Mouse (Mus musculus): ENCODE data around the gene Ctbp2.

The Ctbp2 gene

DNA sequence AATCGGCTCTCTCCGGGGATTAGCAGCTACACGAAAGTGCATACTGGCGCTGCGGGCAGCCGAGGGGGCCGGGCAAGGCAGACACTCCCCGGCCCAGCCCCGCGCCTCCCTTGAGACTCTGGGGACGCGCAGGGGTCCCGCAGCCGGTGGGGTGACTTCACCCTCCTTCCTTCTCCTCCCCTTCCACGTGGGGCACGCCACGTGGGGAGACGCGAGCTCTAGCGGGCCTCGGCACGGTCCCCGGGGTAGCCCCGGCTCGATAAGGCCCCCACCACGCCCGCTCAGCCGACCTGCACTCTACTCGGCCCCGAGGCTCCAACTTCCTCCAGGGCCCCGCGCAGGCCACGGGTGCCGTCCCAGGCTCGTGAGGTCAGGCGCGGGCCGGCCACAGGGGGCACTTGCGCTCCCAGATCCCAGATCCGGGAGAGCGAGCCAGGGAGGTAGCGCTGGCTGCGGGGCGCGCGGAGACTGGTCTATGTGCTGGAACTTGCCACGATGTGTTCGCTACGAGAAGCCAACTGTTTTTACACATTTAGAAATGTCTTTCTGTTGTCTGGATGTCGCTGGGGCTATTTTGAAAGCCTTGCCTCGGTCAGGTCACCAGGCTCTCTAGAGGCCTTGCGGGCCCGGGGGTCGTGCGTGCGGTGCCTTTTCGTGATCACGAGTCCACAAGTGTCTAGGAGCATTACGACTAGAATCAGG, at the start of gene Ctbp2:
Gene Ctbp2, minus strand, starts transcription at position 356 of the 702 bp plus-strand sequence.
- DNase-seq (ENCODE audit: low read depth, low spot score): peak; percentile 97

DNA sequence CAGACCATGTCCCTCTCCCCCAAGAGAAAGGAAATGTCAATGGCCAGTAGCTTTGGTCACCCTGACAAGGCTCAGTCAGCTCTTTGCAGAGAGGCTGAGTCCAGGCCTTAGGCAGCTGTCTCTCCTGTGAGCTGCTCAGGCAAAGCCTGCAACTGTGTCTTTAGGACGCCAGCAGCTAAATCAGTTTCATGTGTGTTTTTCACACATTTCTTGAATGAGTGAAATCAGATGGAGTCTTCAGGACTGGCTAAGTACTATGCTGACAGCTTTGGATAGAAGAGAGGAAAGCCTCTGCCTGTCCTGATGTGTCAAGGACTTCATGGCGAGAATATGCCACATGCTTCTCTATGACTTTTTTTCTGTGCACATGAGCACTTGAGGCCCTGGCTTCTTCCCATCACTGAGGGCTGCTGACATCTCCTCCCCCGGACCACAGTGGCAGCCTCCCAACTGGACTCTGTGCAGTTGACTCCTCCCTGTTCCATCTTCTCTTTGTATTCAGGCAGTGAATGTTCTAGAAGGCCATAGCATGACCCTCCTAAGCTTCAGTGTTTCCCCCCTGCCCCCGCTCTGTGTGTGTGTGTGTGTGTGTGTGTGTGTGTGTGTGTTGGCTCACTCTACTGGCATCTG, 47.4 kb upstream of the Ctbp2 start:
- no peak for DNase-seq (ENCODE audit: low read depth, low spot score)

DNA sequence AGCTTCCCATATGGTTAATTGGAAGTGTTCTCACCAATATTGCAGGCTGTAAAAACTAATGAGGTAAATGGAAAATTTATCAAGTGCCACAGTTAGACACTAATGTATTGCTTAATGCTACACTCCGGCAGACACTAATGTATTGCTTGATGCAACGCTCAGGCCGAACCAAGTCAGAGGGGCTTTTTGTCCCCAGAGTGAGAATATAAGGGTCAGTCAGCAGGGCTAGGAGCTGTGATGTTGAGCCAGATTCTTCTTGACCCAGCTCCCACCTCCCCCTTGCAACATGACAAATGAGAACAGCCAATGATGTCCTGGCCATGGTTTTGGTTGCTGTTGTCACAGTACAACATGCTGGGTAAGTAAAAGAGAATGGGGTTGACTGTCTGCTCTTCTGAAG, 44.8 kb upstream of the Ctbp2 start:
- no peak for DNase-seq (ENCODE audit: low read depth, low spot score)

- no peak for DNase-seq (ENCODE audit: low read depth, low spot score)
Observed at GRCm38 (mm10) chr7:133167903-133168302, 43.7 kb upstream of the Ctbp2 start.

DNA sequence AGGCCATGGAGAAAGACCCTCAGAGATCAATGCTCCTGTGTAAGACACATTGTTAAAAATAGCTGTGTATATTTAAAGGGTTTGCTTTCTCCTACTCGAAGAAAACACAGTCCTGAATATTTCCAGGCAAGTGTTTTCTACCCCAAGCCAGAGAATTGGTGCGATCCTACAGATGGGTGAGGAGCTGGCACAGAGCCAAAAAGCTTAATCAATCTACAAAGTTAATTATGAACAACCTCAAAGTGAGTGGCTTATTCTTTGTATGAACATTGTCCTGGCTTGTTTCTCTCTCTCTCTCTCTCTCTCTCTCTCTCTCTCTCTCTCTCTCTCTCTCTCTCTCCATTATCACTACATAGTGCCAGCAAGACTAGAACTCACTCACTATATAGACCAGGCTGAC, 40.6 kb upstream of the Ctbp2 start:
- no peak for DNase-seq (ENCODE audit: low read depth, low spot score)

DNA sequence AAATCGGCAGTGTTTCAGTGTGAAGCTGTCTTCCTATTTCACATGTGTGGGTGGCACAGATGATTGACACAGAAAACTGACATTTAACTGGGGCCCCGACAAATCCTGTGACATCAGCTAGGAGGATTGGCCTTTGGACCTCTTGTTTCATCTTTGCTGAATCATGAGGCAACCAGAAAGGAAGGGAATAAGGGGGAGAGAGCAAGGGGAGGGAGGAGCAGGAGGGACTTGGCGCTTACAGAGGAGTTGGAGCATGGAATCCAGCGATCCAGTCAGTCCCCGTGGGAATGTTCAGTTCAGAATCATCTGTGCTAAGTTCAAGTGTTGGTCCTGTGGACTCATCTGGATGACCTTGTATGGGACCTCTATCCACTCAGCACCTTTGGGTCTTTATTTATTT, 38.9 kb upstream of the Ctbp2 start:
- DNase-seq (ENCODE audit: low read depth, low spot score): no peak

GRCm38 (mm10) chr7:133162131-133162530, 38.0 kb upstream of the Ctbp2 start:
- no peak for DNase-seq (ENCODE audit: low read depth, low spot score)

DNA sequence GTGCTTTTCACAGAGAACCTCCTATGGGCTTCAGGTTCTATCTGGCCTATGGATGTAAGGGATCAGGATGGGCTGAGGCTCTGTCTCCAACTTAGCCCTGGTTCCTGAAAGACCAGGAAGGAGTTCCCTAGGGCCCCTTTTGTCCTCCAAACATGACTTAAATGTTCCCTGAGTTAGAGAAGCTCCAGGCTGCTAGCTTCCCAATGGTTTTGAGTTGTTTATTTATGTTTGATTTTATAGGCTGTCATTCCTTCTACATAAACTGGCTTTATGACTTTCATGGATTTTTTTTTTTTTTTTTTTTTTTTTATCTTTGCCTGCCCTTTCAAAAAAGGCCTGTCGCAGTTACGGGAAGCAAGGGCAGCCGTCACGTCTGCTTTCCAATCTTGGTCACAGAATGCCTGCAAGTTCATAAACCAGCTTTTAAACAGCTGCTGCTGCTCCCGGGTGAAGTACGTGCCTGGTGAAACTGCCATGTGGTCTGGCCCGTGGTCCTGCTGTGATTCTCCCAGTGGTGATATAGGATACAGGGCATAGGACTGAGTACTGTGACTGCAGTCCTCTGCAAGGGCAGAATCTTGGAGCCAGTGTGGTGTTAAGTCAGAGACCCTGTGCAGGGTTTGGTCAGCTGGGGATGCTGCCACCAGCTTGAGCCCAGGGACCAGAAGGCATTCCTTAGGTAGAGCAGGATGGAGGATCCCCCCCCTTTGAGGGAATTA, 37.4 kb upstream of the Ctbp2 start:
- no peak for DNase-seq (ENCODE audit: low read depth, low spot score)

DNA sequence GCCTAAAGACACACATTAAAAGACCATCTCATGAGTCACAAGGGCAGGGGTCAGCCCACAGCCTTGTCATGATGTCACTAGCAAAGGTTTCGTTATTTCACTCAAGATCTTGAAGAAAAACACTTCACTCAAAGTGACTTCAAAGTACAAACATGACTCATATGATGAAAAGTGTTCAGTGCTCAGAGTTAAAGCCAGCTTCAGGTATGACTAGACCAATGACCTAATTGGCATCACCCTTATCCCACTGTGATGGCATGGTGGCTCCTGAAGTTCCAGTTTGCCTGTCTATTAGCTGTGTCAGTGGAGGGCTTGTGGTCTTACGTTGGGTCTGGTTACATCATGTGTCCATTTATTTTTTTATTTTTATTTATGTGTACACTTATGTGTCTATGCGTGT, 35.4 kb upstream of the Ctbp2 start:
- DNase-seq (ENCODE audit: low read depth, low spot score): no peak

DNA sequence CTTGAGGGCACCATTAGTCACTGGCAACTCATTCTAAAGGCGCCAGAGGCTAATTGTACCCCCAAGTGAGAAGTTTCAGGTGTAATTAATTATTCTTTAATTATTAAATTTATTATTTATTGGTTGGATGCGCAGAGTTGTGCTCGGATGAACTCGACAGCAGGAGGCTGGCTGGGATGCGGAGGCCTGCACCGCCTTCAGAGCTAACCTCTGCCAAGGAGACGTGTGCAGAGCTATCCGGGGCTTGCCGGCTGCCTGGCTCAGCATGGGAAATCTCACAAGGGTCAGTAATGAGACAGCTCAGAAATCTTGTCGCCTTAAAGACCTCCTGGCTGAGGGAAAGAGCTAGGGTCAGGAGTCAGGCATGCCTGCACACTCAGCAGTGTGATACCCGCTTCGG, 31.5 kb upstream of the Ctbp2 start:
- no peak for DNase-seq (ENCODE audit: low read depth, low spot score)

DNA sequence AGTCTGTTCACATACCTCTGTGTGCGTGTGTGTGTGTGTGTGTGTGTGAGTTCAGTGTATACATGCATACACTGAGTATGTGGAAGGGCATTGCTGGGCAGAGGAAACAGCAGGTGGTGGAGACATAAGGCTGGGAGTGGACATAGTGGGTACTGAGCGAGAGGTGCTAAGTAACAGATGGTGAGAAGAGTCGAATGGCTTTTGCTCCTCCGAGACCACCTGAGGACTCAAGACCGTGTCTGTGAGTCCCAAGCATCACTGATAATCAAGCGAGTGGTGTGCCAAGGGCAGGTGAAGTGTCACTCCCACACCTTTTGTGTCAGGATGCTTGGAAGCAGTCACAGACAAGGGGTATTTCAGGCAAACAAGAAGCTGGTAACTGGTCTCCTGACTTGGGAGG, 30.7 kb upstream of the Ctbp2 start:
- no peak for DNase-seq (ENCODE audit: low read depth, low spot score)

GRCm38 (mm10) chr7:133139689-133140336, 15.7 kb upstream of the Ctbp2 start:
- DNase-seq (ENCODE audit: low read depth, low spot score): no peak

GRCm38 (mm10) chr7:133133552-133133951, 9.4 kb upstream of the Ctbp2 start:
- DNase-seq (ENCODE audit: low read depth, low spot score): peak; percentile 86

DNA sequence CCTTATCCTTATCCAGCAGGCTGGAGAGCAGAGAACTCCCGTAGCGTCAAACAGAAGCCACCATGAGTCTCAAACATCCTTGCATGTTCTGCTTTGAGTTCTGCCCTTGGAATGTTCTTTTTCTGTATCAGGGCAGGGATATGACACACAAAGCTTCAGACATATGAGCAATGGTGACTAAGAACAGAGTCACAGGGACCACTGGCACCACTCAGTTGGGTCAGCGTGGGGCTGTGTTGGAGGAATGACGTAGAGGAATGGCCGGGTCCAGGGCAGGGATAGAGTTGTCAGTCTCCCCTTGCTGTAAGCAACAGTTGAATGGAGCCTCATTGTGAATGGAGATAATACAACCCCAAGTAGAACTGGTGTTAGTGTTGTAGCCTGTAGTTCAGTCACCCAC, 8.5 kb upstream of the Ctbp2 start:
- DNase-seq (ENCODE audit: low read depth, low spot score): no peak

DNA sequence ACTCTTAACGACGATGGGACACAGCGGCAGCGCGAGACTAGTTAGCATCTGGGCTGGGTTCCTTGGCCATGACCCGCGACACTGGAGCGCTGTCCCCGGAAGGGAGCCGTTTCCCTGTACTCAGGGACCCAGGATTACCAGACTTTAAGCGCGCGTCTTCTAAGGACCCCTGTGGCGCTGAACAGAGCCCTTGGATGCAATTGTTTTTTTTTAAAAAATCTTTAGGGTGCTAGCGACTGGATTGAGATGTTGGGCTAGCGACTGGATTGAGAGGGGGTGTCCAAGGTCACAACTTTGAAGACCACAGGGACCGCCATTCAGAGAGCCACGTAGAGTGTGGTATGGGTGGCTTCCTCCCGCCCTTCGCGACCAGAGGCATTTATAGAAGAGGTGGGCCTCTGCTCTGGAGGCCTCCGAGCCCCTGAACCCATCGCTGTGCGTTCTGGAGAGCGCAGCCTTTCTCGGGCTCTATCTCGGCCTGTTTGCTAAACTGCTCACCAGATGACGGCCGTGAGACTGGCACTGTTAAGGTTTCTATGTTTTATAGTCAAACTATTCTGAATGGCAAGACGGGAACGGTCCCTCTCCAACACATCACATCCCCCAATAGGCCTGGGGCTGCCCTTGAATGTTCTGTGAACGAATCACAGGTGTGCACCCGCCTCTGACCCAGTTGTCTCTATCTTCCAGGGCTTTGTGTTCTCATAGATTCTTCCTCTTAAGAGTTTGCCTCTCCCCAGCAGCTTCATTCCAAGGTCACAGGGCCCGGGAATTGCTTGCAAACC, 739 bp upstream of the Ctbp2 start:
- DNase-seq (ENCODE audit: low read depth, low spot score): peak; percentile 73

- peak; percentile 94 for DNase-seq (ENCODE audit: low read depth, low spot score)
Observed at GRCm38 (mm10) chr7:133123244-133123998, 733 bp downstream of the Ctbp2 start, which contains the start of gene Fgfr2. TSS of gene Fgfr2 (minus strand) at chr7:133123350.

DNA sequence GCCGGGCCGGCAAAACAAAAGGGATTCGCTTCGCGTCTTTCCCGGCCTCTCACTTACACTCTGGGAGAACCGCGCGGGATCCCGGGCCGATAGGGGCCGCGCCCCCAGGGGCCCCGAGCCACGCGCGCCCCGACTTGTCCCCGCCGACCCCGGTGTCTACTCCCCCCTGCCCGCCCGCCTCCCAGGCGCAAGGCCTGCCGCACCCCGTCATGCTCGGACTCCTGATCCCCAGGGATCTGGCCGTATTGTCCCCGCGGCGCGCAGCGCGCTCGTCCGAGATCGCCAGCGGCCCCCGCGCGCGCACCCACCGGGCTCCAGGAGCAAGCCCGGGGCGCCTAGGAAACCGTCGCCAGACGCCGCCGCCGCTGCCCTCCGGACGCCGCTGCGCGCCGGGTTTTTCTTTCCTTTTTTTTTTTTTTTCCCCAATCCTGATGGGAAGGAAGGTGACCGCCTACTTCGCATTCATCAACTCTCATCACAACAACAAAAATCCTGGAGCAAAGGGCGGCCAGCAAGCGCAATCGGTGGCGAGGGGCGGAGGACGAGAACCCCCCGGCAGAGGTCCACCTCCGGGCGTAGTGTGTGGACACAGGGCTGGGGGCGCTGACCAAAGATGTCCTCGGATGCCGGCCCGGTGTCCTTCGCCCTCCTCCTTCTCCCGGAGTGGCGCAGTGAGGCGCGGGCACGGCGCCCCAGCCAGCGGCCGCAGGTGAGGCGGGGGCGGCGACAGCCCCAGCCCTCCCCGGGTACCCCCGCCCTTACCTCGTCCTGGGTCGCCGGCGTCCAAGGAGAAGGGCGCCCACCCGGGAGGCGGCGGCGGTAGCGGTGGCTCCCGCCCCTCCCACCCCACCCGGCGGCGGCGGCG, 1.5 kb downstream of the Ctbp2 start:
- peak; percentile 52 for DNase-seq (ENCODE audit: low read depth, low spot score)

- peak; percentile 54 for DNase-seq (ENCODE audit: low read depth, low spot score)
Observed at GRCm38 (mm10) chr7:133121661-133122378, 2.3 kb downstream of the Ctbp2 start.

GRCm38 (mm10) chr7:133121080-133121607, 3.0 kb downstream of the Ctbp2 start:
- DNase-seq (ENCODE audit: low read depth, low spot score): peak; percentile 10

Measured in R1 (cell line).